Mouse (Mus musculus) spleen, postnatal 14 days (tissue): ENCODE data around the gene Ggta1.

Source experiments
- DNase-seq, 2 experiments: peaks; one replicate each; pipeline ENCODE4 v3.0.0; 2021 to 2022; ENCODE audit warnings: low spot score in 2 of 2

Ggta1 gene

DNA sequence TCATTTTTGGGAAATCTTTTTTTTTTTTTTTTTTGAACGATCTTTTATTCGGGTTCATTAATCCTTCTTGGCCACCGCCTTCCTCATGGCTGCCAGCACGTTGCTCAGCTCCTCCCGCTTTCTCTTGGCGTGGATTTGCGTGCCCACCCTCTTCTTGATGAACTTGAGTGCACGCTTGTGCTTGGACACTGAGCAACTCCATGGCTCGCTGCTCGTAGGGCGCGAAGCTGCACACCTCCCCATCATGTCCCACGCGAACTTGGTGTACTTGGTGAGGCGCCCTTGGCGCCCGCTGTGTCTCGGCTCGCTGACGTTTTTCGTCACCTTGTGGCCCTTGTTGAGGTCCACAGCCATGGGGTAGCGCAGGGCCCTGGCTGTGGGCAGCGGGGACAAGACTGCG is 28.1 kb upstream of the Ggta1 start:
- DNase-seq, result no peak

DNA sequence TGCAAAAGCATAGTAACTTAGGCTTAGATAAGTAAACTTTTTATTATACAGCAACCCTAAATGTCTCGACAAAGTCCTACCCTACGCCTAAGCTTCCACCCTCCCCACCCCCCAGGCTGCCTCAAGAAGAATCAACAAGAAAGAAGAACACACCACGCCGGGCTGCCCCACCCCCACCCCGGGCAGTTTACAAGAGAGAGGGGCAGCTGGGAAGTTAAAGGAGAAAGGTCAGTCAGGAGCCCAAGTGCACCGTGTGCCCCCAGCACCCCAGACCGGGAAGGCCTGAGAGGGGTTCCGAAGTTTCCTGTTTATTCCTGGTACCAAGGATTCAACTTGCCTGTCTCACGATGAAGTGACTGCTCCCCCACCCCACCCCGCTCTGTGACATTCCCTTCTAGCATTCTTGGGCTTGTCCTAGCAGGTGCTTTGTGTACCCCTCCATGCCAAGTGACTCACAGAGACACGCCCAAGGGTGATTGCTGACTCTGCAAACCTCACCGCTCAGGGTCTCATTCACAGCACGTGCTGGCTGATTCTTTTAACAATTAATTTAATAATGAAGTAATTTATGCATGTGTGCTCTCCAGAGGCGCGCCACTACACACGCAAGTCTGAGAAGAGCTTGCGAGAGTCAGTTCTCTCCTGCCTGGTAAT is 27.6 kb upstream of the Ggta1 start:
- no peak for DNase-seq

DNA sequence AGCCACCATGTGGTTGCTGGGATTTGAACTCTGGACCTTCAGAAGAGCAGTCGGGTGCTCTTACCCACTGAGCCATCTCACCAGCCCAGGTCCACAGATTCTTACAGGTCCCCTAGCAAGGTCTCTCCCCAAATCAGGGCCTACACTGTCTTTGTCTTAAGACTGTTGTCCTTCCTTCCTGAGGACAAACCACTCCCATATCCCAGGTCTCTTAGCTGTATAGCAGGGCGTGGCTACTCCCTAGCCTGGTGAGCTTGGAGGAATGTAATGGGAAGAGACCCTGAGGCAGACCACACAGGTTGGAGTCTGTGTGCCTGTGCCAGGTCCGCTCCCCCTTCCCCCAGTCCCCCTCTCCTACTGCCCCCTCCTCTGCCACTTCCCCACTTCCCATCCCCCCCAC is 24.7 kb upstream of the Ggta1 start:
- no peak for DNase-seq

DNA sequence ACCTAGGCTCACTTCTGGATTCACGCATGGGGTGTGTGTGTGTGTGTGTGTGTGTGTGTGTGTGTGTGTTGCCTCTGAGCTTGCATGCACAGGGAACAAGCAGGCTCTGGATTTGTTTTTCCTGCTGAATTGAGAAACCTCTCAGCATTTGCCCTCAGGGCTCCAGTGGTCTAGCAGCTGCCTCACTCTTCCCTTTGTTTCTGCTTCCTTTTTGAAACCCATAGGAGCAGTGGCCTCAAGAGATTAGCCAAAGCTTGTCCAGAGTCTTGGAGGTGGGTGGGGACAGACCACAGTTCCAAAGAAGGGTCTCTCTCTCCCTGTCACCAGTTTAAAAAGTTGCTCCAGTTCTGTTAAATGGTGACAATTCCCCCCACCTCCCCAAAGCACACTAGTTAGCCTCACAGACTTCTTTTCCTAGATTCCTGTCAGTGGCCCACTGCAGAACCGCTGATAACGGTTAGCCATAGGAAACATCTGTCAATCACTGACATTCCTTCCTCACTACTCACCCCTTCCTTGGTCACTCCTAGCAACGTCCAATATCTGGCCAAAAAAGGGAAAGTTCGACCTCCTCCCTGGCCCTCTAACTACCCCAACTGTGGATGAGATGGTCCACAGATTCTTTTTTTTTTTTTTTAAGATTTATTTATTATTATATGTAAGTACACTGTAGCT is 24.1 kb upstream of the Ggta1 start:
- DNase-seq, result no peak

DNA sequence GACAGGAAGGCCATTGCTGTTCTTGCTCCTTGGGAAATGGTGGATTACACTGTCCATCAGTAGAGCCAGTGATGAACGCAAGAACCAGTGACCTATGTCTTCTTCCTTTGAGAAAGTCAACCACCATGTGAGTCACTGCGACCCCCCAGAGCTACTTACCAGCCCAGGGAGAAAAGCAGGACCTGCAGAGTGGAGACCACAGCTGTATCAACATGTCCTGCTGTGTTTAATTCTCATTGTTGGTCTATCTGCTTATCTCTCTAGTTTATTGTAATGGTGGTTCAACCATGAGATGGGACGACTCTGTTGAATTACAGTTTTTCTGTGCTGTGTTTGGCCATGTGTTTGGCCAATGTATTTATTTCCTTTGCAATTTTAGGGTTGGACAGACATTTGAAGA is 21.1 kb upstream of the Ggta1 start:
- no peak for DNase-seq

DNA sequence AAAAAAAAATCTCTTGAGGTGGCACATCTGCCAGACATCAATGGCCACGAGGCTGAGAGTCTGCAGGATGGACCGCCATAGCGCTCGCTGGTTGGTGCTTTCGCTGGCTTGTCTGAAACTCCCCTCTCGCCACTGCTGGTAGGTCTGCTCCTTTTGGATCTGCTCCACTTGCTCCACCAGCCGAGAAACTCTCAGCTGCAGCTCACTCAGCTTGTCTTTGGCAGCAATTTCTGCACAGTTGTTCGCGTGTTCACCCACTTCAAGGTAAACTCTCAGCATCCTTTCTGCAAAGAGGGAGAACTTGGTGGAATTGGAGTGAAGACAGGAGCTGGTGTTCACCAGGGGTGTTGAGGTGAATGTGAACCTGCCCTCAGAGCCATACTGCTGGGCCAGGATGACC is 20.4 kb upstream of the Ggta1 start:
- DNase-seq, result no peak

DNA sequence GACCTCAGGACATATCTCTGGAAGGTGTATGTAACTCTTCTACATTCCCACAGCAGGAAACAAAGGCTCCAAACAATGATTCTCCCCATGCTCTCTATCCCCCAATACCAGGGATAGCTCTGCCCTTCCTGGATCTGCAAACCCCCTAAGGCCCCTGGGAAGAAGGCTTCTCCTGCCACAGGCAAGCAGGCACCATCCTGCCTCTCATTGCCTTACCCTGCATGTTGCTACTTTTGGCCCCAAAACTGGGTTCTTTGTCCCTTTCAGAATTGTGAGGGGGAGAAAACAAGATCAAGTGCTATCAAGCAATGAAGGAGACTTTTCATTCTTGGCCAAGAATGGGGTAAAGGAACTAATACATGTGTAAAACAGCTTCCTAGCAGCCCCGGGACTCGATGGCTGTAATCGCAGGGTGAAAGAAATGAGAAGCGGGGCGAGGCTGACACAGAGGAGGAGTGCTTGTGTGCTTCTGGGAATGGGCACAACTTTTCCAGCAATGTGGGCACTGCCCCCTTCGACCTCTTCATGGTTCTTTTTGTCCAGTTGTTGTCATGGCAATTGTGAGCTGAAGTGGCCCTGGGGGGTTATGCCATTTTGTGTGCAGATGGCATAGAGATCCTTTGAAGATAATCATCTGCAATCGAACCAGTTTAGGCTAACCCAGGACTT is 18.4 kb upstream of the Ggta1 start:
- DNase-seq, result no peak

DNA sequence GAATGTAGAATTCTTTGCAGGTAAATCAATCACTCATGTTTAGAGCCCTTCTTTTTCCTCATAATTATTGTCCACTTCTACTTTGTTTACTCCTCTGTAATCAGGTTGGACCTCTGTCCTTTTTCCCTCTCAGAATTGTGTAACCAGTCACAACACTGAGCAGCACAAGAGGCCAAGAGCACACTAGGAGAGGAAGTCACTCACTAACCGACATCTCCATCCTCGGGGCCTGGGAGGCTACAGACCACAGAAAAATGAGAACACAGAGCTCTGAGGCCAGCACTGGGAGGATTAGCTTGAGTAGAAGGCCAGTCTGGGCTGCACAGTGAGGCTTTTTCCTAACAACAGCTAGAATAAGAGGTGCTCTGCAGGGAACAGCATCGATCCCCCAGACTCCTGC is 17.0 kb upstream of the Ggta1 start:
- DNase-seq, result no peak

DNA sequence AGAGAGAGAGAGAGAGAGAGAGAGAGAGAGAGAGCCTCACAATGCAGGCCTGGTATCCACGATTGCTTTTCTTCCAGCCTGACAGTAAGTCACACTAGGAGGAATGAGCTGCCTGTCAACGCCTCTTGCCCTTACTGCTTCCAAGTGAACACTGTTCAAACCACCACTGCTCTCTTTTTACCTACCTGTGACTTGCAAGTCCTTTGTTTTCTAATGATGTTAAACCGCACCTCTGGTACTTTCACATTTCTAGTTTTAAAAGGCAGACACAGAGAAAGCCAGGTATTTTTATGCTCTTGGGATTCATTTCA is 15.7 kb upstream of the Ggta1 start:
- no peak for DNase-seq

DNA sequence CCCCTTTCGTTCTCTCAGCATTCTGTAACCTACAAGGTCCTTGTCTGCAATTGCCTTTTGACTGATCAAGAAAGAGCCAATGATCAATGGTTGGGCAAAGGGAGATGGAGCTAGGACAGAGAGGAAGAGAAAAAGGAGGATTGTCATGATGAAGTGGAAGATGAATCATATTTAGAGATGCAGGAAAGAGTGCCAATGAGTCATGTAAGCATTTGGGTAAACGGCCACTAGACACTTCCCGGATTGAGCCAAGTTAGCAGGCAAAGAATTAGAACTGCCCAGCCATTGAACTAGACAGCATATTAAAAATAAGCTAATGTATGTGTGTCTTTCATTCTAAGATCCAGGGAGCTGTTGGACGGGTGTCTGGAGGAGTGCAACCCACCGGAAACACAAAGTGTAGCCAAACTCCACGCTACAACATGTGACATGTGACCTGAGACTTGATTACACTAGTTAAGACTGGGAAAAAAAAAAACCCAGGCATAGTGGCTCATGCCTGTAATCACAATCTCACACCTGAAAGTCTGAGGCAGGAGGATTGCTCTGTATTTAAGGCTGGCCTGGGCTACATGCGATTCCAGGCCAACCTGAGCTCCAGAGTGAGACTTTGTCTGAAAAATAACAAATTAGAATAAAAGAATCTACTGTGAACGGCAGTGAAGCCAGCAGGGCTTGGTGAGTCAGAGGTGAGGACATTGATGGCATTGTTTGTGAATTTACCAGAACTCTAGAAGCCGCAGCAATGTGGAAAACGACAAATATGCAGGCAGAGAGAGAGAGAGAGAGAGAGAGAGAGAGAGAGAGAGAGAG is 15.2 kb upstream of the Ggta1 start:
- DNase-seq, result no peak

DNA sequence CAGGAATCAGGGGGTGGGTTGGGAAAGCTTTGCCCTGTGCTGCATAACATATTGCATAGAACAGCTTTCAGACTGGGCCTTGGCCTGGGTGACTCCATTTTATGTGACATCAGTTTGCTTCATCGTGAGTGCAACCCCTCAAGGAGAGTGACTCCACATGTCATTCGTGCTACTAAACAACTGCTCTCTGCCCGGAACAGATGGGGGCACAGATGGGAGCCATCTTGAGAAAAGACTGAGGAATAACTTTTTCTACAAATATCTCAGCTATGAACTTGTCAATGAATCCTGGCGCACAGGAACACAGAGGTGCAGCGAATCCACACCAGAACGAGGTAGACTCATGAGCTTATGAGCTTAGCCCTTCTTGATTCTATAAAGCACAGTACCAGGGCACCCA is 14.3 kb upstream of the Ggta1 start:
- no peak for DNase-seq

DNA sequence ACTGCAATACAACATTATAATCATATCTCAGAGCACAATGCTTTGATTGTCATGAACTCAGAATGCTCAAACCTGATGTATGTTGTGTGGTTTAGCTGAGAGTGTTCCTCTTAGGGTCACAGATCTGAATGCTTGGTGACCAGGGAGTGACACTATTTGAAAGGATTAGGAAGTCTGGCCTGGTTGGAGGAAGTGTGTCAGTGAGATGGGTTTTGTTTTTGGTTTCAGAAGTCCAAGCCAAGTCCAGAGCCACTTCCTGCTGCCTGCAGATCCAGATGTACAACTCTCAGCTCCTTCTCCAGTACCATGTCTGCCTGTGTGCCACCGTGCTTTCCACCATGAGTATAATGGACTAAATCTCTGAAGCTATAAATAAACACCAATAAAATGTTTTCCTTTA is 11.9 kb upstream of the Ggta1 start:
- DNase-seq, result no peak

DNA sequence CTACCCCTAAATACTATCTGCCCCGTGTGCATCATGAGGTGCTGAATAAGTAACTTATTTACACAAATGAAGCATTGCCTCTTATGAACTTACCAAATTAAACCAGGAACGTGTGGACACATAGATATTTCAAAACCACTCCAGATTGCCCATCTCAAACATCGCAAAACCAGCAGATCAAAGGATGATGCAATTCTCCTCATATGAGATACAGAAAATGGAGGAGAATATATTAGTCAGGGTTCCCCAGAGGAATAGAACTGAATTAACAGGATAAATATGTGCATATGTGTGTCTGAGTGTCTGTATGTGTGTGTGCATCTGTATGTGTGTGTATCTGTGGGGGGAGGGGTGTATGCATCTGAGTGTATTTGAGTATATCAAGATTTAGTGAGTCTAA is 6.2 kb upstream of the Ggta1 start:
- no peak for DNase-seq

DNA sequence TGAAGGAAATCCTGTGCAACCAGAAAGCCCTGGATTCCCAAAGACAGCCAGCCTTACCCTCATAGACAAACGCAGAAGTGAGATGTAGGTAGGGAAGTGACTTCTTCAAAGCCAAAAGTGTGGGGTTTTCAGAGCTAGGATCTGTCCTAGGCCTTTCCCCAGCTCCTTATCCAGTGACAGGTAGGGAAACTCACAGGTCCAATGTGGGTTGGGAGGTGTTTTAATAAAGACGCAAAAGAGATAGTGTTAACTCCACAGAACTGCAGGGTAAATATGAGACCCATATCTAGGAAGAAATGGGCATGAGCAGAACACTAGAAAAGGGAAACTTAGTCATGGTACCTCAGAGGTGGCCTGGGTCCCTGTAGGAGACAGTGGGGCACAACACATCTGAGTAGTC is 5.2 kb upstream of the Ggta1 start:
- no peak for DNase-seq

DNA sequence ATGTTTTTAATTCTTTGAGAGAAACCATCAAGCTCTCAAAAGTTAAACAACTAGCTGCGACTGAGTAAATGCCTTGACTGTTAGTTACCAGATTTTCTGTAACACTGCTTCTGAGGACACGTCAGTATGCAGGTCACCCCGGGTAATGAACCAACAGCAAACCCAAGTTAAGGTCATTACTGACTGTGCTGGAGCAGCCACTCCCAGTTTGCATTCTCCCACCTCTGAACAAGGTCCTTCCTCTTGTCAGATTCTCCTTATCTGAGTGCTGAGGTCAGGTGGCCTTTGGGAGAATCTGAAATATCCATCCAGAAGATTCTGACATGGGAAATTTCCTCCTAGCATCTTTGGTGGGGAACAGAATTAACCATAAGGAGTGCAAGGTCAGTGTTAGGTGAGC is 4.8 kb upstream of the Ggta1 start:
- no peak for DNase-seq

DNA sequence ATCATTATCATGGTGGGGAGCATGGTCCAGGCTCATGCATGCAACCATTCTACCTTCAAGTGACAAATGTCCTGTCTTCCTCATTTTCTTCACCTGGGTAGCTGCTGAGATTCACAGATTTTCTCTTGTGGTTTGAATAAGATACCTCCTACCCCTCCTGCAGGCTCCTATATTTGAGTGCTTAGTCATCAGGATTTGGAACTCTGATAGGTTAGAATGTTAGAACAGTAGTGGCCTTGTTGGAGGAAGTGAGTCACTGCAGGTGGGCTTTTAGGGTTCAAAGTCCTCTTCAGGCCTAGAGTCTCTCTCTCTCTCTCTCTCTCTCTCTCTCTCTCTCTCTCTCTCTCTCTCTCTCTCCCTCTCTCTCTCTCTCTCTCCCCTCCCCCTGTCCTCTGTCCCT is 2.6 kb upstream of the Ggta1 start:
- DNase-seq, result no peak

DNA sequence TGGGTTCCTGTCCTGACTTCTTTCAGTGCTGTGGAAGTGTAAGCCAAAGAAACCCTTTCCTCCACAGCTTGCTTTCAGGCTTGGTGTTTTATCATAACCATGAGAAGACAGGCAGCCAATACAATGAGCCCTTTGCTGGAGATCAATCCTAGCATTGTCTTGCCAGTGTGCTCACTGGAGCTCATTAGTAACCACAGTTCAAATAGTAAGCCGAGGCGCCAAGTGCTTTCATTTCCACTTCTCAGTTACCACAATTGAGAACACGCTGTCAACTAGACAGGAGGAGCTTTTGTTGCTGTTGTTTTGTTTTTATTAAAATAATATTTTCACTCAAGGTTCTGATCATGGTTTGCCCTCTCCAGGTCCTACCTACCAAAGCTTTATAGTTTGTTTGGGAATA is 1.5 kb upstream of the Ggta1 start:
- DNase-seq, result no peak

DNA sequence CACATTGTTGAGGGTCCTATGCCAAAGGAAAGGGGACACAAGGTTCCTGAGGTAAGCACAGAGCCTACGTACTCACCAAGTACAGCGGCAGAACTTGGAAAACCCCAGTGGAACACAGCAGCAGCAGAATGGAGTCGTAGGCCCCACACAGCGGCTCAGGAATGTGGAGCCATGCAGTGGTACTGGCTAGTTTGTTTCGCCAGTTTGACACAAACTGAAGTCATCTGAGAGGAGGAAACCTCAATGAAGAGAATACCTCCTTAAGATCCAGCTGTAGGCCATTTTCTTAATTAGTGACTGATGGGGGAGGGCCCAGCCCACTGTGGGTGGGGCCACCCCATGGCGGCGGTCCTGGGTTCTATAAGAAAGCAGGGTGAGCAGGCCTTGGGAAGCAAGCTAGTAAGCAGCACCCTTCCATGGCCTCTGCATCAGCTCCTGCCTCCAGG is 1.1 kb upstream of the Ggta1 start:
- DNase-seq, result no peak

DNA sequence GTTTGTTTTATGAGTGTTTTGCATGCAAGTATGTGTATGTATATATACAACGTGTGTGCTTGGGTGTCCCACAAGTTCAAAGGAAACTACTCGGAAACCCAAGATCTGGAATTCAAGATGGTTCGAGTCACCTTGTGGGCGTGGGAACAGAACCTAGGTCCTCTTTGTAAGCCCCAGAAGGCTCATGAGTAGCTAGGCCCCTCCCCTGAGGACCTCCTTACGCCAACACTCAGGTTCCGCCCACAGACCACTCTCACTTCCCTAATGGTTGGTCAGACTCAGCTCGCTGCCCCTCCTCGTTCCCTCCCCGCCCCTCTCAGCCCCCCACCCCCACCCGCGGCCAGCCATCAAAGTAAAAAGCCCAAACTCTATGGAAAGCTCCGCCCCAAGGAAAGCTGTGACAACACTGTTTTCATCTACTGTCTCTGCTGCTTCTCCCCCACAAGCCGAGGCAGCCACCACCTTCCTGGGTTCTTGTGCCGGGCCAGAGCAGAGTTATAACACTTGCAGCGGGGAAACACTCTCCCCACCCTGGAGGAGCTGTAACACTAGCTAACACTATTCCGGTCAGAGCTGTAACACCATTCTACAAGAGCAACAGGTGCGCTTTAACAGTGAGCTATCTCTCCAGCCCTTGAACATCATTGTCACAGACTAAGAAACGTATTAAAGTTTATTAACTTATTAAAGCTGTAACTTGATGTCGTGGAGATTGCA is 499 bp upstream of the Ggta1 start:
- peak; percentile 56 to 69 for DNase-seq

DNA sequence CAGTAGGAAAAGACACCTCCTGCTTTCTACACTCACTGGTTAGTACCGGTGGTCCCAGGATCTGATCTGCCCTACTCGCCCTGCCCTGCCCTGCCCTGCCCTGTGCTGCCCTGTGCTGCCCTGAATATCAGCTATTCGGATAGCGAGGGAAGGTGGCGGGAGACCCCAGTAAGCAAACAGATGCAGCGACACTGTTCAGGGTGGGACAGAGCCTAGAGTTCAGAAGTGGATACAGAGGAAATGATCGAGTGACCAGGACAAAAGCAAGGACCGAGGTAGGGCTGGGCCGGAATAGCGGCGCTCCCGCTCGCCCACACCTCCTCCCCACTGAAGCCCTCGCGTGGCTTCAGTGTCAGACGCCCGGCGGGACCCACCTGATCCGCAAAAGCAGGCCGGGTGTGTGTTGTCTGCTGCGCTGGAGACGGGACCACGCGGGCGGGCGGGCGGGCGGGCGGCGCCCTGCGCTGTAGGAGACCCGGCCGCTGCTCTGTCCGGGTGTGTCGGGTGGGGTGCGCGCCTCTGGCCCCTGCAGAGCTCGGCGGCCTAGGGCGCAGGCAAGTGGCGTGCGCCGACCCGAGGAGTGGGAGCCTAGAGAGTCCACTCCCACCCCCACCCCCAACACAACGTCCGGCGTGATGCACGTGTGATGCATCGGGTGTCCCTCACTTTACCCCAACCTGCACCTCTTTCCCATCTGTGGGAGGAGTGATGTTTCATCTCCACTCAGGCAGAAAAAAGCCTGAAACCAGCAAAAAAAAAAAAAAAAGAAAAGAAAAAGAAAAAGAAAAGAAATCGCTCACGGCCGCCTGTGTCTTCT is 852 bp downstream of the Ggta1 start:
- DNase-seq, result no peak
